Mouse (Mus musculus): ENCODE data around the gene Padi1.

The Padi1 gene

DNA sequence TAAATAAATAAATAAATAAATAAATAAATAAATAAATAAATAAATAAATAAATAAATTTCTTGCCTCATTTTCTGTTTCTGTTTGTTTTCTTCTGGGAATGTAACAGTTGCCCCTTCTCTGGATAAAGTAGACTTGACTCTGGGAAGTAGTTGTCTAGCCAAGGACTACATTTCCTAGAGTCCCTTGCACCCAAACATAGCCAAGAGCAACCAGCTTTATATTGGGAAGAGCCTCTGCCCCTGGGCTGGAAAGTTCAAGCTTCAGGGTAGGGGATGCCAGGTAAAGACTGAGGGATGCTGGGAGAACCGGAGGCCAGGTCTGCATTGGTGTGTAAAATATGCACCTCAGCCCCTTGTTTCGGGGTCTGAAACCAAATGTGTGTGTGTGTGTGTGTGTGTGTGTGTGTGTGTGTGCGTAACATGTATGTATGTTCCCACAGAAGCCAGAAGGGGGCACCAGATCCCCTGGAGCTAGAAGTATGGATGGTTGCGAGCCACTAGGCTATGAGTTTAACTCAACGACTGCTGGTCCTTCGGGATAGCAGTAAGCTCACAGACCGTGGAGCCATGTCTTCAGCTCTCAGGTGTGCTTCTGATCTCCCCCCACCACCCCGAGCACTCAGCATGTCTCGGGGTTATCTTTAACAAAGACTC, 61.2 kb downstream of the Padi1 start:
- no peak for DNase-seq (ENCODE audit: low spot score)

DNA sequence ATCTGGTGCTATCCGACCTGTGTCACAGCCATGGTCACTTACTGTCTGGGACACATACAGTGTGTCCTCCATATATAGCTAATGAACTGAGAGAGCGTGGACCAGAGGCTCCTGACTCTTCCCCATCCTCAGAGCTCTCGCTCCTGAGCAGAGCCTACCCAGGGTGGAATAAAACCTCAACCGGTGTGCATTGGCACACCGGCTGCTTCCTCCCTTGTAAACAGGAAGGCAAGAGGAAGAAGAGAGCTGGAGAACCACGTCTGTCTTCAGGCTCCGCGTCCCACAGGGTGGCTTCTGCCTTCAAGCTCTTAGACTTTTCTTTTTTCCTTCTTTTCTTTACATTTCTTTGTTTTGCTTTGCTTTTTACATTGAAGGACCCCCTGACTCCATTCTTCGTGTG, 62.8 kb downstream of the Padi1 start:
- DNase-seq (ENCODE audit: low spot score), result no peak

DNA sequence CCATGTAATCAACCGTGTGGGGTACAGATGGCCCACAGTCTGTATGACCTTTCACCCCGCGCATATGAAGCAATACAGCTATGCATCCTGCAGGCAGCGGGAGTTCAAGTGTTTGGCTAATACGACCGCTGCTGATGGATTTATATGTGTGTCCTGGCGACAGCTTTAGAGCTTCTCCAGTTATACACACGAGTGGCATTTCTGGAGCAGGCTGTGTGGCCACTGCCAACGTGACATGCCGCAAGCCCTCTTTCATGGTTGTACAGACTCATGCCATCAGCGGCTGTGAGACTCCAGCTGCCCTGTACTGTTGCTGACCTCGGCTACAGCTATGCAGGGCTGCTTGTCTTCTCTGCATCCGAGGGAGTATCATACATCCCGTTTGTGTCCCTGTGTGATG, 65.1 kb downstream of the Padi1 start:
- no peak for DNase-seq (ENCODE audit: low spot score)

DNA sequence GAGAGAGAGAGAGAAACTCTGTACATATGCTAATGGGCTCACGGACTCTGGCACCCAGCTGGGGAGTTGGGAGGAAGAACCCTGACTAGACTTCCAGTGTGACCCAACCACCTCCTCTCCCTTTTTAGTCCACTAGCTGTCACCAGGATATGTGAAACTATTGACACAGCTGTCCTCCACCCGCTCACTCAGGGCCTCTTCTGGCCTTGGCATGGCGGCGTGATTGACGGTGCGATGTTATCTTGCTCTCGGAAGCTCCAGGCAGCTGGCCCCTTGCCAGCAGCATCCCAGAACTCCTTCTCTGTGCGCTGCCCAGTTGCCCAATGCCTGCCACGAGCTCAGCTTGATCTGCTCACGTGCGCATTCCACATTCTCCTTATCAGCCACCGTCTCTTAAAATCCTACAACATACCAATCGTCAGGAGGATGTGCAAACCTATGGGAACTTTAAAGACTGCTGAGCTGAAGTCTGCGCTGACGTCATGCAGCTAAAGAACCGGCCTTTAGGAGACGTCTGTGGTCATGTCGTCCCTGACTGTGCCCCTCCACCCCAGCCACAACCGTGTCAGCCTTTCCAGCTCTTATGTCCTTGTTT, 65.7 kb downstream of the Padi1 start:
- peak; percentile 23 for DNase-seq (ENCODE audit: low spot score)

DNA sequence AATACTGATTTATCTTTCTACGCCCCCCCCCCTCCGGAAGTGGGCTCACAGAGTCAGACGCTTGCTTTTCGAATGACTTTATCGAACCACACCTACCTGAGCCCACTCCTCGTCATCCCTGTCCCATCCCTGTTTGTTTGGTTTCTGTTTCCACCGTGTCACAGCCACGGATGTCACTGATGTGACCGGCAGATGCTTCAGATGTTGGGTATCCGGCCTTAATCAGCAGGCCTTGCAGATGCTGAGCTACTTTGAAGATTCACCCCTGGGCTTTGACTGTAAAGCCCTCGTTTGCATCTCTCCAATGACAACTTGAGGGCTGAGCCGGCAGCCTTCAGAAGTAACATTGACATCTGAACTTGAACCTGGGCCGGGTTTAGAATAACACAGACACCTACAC, 69.0 kb downstream of the Padi1 start:
- DNase-seq (ENCODE audit: low spot score), result no peak

DNA sequence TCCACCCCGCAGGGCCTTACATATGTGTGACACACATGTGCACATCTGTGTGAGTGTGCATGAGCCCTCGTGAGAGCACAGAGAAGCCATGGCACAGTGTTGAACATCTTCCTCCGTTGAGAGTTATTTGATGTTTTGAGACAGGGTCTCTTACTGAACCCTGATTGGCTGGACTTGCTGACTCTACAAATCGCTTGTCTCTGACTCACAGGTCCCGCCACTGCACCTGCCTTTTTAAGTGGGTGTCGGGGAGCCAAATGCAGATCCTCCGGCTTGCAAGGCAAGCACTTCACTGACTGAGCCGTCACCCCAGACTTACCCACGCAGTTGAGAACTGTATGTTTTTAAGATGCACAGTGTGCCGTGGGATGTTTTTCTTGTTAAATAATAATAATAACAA, 69.7 kb downstream of the Padi1 start:
- no peak for DNase-seq (ENCODE audit: low spot score)

DNA sequence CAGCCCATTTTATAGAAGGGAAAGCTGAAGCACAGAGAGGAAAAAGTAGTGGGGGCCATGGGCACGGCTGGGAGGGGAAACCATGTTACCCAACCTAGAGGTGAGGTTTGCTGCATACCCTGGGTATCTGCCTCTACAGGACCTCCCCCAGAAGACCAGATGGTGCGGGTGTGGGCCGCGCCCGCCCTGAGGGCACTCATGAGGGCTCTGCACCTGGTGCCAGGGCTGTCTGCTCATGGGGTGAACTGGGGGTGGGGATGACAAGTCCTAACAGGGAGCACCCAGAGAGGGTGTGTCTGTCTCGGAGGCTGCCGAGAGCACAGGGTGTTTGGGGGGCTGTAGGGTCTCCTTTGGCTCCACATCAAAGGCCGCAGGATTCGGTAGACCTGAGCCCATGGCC, 70.7 kb downstream of the Padi1 start:
- DNase-seq (ENCODE audit: low spot score), result no peak

DNA sequence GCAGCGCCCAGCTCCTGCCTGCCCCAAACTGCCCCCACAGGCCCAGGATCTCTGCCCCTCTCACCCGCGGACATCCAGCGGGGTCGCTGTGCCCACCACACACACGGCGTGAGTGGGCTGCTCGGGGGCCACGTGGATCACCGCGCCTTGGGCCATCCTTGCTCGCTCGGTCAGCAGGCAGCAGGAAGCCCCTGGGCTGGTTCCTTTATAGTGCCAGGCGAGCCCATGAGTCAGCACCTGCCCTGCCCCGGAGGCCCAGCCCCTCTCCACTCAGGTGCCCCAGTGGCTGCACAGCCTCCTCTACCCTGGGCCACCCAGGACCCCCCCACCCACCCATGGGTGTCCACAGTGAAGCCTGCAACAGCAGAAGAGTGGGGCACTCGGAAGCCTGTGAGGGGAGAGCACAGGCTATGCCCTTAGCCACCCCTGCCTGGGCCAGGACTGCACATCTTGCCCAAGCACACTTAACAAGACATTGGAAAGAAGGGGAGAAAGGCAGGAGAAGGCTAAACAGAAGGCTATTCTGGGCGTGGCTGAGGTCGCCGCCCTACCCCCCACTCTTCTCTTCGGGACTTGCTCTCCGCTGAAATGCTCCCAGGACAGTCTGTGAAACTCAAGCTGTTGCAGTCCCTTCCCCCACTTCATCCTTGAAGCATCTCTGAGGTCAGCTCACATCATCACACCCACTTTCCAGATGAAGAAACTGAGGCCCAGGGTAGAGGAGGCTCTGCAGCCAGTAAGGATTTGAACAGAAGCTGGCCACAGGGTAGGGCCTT, 71.4 kb downstream of the Padi1 start, which contains the start of gene Padi4:
Gene Padi4, minus strand, starts transcription at position 212 of the 776 bp plus-strand sequence.
- DNase-seq (ENCODE audit: low spot score), result no peak

DNA sequence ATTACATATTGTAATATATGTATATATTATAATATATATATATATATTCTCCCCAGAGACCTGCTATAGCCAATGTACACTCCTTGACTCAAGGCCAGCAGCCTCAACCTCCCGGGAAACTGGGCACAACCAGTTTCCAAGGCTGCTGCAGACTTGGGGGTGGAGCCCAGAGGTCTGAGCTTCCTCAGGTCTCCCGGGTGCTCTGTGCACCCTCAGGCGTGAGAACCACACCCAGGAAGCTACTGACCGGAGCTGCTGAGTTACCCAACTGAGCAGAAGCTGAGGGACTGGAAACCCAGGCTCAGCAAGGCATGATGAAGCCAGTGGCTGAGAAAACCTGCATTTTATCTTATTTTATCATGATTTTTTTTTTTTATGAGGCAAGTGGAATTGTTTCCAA, 74.5 kb downstream of the Padi1 start:
- peak; percentile 52 for DNase-seq (ENCODE audit: low spot score)

DNA sequence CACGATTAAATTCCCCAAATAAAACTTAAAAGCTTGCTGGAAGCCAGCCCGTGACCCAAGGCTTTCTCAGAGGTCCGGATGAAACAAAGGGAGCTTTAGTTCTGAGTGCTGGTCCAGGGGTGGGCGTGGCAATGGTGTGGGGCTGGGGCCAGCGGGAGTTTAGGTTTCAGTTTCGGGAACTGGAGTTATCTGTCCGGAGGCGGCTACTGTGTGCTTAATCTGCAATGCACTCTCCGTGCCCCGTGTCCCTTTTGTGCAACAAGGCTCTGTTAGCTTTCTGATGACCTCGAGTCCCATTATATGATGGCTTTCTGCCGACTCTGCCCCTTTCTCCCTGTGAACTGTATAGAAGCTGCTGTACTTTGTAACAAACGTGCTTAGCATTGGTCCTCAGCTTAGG, 75.1 kb downstream of the Padi1 start:
- peak; percentile 52 for DNase-seq (ENCODE audit: low spot score)

DNA sequence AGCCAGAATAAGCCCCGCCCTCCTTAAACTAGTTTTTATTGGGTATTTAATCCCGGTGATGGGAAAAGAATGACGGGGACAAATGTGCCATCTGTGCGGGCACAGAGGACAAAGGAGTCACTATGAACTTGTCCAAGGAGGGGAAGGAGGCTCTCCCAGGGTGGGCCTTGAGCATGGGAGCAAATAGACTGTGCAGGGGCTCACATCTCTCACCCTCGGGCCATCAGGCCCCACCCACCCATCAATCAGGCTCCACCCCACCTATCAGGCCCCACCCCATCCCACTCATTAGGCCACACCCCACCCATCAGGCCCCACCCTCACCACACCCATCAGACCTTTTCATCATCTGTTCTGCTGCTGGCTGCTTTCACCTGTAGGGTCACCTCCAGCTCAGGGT, 76.6 kb downstream of the Padi1 start:
- DNase-seq (ENCODE audit: low spot score), result no peak

DNA sequence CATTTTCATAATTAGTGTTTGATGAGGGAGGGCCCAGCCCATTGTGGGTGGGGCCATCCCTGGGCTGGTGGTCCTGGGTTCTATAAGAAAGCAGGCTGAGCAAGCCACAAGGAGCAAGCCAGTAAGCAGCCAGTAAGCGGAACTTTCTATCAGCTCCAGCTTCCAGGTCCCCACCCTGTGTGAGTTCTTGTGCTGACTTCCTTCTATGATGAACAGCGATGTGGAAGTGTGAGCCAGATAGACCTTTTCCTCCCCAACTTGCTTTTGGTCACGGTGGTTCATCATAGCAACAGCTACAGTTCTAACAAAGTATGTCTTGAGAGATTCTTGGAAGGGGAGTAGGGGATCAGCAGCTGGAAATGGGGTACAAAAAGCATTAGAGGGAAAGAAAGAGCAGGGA, 79.6 kb downstream of the Padi1 start:
- DNase-seq (ENCODE audit: low spot score), result no peak

DNA sequence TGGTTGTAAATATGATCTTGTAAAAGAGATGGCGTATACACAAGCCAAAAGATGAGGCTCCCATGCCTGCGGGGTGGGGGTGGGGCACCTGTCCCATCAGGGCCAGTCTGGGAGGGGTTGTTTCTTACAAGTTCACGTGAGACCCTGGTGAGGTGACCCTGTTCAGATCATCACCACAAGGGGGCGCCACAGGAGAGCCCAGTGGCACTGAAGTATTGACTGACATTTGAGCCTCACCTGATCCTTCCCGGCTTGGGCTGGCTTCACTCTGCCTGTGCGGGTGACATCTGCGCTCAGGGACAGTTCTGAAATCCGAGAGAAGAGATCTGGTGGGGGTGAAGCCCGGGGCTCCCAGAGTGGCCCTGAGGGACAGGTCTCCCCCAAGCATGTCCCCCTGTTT, 82.4 kb downstream of the Padi1 start:
- peak; percentile 58 for DNase-seq (ENCODE audit: low spot score)
